Mouse (Mus musculus) inflammation-experienced regulatory T-cells, adult 6 months (primary cell): ENCODE measurements at regions not wholly inside any gene's neighbourhood (a gene's known extent, or its start where the extent isn't known, plus 50 kb on each side); places are given as distances from the start of the nearest gene placed in this dataset.

Source experiments
- ATAC-seq: one replicate; pipeline ENCODE4 v1.8.0; 2017

DNA sequence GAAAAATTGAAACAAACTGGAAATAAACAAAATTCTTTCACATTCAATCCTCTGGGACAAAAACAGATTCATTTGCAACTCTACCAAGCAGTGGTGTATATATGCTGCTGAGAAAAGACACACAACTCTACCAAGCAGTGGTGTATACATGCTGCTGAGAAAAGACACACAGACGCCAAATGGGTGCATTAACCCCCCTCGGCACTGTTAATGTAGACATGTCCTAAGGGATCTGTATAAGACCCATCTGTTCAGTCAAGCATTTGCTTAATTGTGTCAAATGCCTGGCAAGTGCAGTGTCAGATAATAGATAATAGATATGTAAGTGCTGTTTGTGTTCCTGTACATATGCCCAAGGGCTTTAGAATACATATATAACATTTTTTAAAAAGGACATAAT lies 1035.2 kb upstream of the B3galt2 start:
- ATAC-seq, result no peak

DNA sequence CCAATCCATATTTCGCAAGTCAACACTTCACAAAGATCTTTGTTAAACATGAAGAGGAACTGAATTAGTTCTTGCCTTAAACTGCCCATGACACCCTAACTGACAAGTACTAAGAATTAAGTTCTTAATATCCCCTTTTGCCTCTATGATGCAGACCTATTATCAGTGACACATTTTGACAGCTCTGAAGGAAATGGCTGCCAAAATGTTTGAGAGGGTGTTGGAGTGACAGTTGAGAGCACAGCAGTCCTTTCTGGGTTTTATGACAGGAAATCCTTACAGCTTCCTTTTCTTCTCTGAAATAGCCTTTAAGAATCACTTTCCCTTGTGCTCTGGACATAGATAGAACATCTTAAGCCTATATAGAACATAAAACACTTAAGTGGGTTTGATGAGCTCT lies 1034.4 kb upstream of the B3galt2 start:
- no peak for ATAC-seq

DNA sequence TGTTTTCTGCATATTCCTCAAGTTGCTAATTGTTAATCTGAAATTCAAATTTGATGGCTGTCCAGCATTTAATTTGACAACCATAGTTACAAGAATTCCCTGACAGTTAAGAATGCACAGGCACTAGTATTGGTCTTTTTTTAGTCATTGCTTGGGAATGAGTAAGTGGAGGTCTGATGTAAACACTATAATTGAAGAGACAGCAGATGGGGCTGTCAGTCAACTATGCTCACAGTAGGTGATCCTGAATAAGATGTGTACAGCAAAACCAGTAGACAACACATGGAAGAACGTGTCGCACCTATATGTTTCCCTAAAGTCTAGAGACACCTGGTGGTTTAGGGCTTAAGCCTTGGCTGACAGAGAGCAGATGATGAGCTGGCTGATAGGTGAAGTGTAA lies 1019.0 kb upstream of the B3galt2 start:
- ATAC-seq, result no peak

DNA sequence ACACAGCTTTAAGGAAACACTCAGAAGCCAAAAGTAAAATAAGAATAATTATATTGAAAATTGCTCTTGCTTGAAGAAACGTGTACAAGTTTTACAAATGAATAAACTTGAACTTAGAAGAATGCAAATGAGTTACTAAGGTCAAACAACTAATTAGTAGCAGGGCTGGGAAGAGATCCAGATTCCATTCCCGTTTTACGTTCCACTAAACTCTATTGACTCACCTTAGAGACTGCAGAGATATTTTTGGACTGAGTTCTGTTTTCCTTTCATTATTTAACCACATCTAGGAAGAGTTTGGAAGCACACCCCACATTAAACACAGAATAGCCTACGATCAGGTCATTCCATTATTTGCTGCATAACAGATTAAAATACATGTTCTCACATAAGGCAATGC lies 1016.2 kb upstream of the B3galt2 start:
- no peak for ATAC-seq

DNA sequence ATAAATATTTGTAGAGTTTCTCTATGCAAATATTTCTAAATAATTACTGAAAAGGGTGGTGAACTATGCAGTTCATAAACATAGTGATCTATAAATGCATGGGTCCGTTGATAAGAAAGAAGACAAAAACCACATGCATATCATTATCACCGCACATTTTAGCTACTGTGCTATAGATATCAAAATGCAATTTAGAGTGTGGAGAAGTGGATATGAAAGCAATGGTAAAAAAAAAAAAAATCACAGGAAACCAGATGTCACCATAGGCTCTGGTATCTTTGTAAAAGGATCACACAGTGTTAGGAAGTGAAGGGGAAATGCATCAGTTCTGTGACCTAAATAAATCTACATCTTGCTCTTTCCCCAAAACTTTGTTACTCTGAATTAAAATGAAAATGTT lies 985.2 kb upstream of the B3galt2 start:
- no peak for ATAC-seq

DNA sequence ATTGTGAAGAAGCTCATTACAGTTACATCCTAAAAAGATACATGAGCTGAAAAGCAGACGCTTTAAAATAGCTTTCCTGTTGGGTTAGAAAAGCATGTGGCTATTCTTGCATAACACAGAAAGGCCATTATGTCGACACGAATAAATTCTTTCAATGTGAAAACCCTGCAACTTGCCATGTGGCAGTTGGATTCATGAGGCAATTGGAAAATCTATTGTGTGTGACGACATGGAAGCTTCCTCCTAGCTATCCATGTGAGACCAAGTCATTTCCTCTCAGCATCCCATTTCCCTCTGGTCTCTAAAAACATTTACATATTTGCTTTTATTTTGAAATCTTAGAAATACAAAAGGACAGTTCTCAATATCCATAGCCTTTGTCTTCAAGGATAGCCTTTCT lies 975.2 kb upstream of the B3galt2 start:
- no peak for ATAC-seq

DNA sequence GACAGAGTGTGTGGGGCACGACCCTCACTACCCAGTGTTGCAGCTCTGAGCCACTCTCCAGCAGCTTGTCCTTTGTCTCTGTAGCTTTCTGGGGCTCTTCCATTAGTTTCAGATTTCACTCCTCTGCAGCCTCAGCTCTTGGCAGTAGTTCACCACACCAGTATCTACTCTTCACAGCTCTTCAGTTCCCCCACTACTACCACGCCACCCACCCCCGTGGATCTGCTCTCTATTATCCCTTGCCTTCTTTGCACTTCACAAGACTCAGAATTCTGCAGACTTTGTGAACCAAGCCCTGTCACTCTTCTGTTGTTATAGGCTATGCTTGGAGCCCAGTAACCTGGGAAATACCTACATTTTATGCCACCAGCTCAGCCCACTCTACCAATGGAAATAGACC lies 960.5 kb upstream of the B3galt2 start:
- ATAC-seq, result no peak

DNA sequence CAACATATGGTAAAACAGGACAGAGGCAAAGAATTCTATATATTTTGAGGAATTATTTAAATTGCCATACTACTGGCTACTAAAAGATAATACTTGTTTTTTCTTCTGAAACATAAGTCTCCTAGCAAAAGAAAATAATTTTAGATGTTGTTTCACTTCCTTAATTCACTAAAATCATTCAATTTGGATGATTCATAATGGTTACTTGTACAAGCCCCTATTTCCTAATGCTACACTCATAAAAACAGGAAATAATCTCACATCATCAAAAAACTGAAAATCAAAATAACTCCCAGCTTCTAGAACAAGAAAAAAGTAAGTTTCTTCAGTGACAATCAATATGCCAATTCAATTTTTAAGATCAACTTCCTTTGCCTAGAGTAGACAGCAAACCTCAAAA lies 951.6 kb upstream of the B3galt2 start:
- no peak for ATAC-seq

DNA sequence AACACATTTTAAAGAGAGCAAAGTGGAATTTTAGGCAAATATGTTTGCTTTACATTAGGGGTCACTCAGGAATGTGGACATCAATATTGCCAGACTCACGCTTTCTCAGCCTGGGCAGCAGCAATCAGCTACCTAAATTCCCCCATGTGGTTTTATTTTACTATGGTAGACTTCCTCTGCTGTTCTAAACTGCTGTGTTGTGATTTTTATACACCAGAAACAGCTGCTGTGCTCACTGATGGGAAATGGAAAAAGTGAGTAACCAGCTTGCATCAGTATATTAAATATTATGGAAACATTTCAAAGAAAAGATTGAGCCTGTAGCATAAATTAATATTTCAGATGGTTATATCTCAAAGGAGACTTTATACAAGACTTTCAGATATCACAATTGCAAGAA lies 945.3 kb upstream of the B3galt2 start:
- ATAC-seq, result peak; percentile 32

DNA sequence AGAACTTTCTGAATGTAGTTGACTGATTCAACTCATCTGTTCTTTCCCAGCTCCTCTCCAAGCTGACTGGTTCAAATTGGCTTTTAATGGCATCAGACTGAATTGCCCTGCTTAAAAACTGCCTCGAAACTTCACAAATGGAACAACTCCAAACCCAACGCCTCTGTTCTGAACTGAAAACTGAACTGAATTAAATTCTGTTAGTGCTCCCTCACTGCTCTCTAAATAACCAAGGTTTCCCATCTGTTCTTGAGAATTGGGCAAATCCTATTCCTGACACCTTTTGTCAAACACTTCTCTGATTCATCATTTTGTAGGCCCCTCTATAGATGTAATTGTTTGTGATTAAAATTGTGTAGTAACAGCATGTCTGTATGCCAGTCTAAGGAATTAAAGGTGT lies 932.2 kb upstream of the B3galt2 start:
- ATAC-seq, result no peak

DNA sequence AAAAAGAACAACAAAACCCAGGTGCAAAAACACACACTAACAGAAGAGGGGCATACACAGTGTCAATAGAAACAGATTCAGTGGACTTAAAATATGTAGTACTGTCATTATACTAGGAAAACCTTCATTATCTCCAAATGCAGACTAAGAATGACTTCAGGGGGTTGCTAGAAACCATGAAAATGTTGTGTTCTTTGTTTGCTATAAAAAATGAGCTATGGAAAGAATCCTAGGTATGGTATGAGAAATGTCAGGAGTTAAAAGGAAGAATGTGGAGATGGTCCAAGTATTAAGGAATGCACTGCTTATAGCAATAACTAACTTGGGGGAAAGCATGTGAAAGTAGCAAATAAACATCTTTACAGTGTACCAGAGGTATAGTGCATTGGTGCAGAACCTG lies 910.2 kb upstream of the B3galt2 start:
- no peak for ATAC-seq

DNA sequence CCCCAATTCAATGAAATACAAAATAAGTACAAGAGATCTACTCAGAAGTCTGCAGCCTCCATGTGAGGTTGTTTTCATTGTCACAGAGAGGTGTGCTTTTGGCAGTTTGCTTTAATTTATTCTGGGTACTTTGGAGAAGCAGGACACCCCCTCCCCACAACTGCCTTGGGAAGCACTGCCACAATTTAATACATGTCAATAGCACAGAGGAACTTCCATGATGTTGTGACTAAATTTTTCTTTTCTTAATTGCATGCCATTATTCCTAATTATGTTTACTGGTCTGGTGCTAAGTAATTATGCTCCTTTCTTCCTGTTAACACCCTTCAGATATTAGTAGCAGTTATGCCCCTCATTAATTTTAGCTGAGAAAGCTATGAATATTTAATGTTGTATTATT lies 906.4 kb upstream of the B3galt2 start:
- ATAC-seq, result no peak

DNA sequence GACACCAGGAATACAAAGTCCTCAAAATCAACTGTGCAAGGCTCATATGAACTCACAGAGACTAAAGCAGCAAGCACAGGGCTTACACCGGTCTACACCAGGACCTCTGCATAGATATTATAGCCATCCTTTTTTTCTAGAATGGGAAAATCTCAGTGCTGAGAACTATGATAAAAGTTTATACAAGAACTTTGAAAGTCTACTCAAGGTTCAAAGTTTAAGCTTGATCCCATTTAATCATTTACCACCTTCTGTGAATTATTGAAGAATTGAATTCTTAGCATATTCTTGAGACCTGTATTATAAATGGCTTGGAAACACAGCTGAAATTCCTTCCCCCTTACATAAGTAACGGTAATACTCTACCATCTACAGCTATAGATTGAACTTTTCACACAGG lies 902.1 kb upstream of the B3galt2 start:
- no peak for ATAC-seq

DNA sequence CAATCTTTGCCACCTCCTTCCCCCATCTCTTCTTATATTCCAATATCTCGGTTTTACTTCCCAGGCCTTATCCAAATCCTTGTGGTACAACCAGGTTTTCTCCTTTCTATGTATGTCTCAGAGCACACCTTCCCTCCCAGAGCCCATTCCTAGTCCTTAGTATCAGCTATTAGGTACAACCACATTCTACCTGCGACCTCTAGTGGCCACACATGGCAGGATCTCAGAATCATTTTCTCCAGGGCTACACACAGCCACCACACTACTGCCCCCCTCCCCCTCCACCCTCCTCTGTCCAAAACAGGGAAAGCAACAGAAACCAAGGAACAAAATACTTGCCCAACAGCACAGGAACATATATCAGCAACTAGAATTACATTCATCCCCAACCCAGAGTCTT lies 898.2 kb upstream of the B3galt2 start:
- no peak for ATAC-seq

DNA sequence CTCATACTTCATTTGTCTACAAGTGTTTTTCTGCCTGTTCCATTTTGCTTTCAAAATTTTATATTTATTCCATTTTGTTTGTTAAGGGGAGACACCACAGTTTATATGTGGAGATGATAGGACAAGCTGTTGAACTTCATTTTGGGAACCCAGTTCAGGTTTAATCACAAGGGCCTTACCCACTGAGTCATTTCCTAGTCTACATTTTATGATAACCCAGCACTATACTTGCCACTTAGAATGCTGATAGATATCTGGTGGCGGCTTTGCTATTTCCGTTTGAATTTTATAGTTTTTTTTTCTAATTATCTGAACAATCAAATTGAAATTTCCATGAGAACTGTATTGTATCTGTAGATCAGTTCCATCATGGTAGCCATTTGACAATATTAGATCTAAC lies 869.5 kb upstream of the B3galt2 start:
- no peak for ATAC-seq
